Comparison of ENCODE assay signal across 23 mouse cellular contexts in the genomic region with DNA sequence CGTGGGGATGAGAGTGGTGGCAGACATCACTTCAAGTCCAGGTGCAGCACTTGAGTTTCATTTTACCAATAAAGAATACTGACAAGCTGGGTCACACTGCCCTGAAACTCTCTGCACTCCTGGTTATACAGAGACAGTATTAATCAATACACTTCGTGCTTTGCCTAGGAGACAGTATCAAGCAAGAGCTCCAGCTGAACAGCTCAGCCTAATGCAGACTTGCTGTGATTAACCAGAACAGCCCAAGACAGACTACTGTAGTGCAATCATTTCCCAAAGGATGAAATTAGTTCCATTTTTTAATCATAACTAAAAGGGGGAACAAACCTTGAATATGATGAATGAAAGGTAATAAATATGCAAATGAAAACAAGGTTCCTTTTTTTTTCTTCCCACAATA.
DNase-seq lines count a peak whose midpoint lies in the region; ATAC-seq and TF ChIP-seq lines count a peak whose summit lies in the region.
"Had no signal": no experiment of that assay in that cellular context is flagged by ENCODE, and none has a peak within 500 bp of the region (broad histone marks: within the 10 kb centered on the region; RNA-seq: fewer than 3 reads in every experiment).

No protein-coding gene starts in this region.

- ATAC-seq in hindbrain, embryonic 13.5 days (ENCODE audit: low FRiP score) = 0 out of 2 replicates have a peak, but pooled peaks have one; percentile 66
- ATAC-seq in hindbrain, embryonic 16.5 days = no peak; the same call in 1 of the 2 replicates
- peak; percentile 65; the same call in 1 of the 2 replicates for ATAC-seq in hindbrain, embryonic 15.5 days (ENCODE audit: low FRiP score, low read depth)
- ATAC-seq in hindbrain, embryonic 14.5 days (ENCODE audit: low FRiP score) = no peak
- ATAC-seq in neural tube, embryonic 14.5 days (ENCODE audit: low read depth) = peak; percentile 34; the same call in 1 of the 2 replicates
- ATAC-seq in neural tube, embryonic 15.5 days (ENCODE audit: low FRiP score) = no peak
- ATAC-seq: activated CD4-positive, CD25-positive, alpha-beta regulatory T cell, adult 4 months; CD4-positive, CD25-positive, alpha-beta regulatory T cell, adult 4 months; Patski had no signal

- H3K9me3 ChIP-seq in hindbrain, embryonic 13.5 days = no peaks in the 10 kb centered on the region
- H3K9me3 ChIP-seq in hindbrain, embryonic 16.5 days (ENCODE audit: control insufficient read depth, low read length) = no peaks in the 10 kb centered on the region
- no peaks in the 10 kb centered on the region for H3K9me3 ChIP-seq in hindbrain, embryonic 15.5 days
- H3K9me3 ChIP-seq in hindbrain, embryonic 14.5 days (ENCODE audit: control insufficient read depth, low read length) = no peaks in the 10 kb centered on the region
- H3K9me3 ChIP-seq in neural tube, embryonic 14.5 days (ENCODE audit: control insufficient read depth, low read length) = no peaks in the 10 kb centered on the region
- no peaks in the 10 kb centered on the region for H3K9me3 ChIP-seq in neural tube, embryonic 15.5 days (replicated peaks)
- no peaks in the 10 kb centered on the region for H3K9me3 ChIP-seq in forebrain, embryonic 10.5 days
- H3K9me3 ChIP-seq: G1E had no signal

- no peaks in the 10 kb centered on the region for H3K4me1 ChIP-seq in hindbrain, embryonic 13.5 days (replicated peaks)
- H3K4me1 ChIP-seq in hindbrain, embryonic 16.5 days (ENCODE audit: control insufficient read depth, insufficient read depth, low read depth, low read length) = no peaks in the 10 kb centered on the region
- H3K4me1 ChIP-seq in hindbrain, embryonic 15.5 days (replicated peaks) = no peaks in the 10 kb centered on the region
- H3K4me1 ChIP-seq in hindbrain, embryonic 14.5 days (replicated peaks; ENCODE audit: control insufficient read depth, insufficient read depth, low read length) = no peaks in the 10 kb centered on the region
- no peaks in the 10 kb centered on the region for H3K4me1 ChIP-seq in neural tube, embryonic 14.5 days (ENCODE audit: control insufficient read depth, insufficient read depth, low read length)
- no peaks in the 10 kb centered on the region for H3K4me1 ChIP-seq in neural tube, embryonic 15.5 days
- no peaks in the 10 kb centered on the region for H3K4me1 ChIP-seq in forebrain, embryonic 10.5 days

- peaks cover 65% of the 10 kb centered on the region for H3K27me3 ChIP-seq in hindbrain, embryonic 13.5 days
- peaks cover 5% of the 10 kb centered on the region for H3K27me3 ChIP-seq in hindbrain, embryonic 16.5 days (replicated peaks; ENCODE audit: control insufficient read depth, insufficient read depth, low read length)
- peaks cover 36% of the 10 kb centered on the region for H3K27me3 ChIP-seq in hindbrain, embryonic 15.5 days
- peaks cover 54% of the 10 kb centered on the region for H3K27me3 ChIP-seq in hindbrain, embryonic 14.5 days (ENCODE audit: control insufficient read depth, insufficient read depth, low read length)
- H3K27me3 ChIP-seq in neural tube, embryonic 14.5 days (ENCODE audit: control insufficient read depth, insufficient read depth, low read length) = peaks cover 4% of the 10 kb centered on the region; the same call in 1 of the 2 replicates
- H3K27me3 ChIP-seq in neural tube, embryonic 15.5 days (replicated peaks) = peaks cover 40% of the 10 kb centered on the region
- H3K27me3 ChIP-seq in forebrain, embryonic 10.5 days (ENCODE audit: poor library complexity, severe bottlenecking) = peaks cover 89% of the 10 kb centered on the region
- H3K27me3 ChIP-seq: CH12.LX had no signal

- TF ChIP-seq CTCF in brain, embryonic 14.5 days (IDR thresholded peaks at IDR 0.05; ENCODE audit: borderline replicate concordance, extremely low read depth, insufficient read depth, insufficient read length) = no peak

- WGBS in hindbrain, embryonic 13.5 days = 44% methylated on average over 2 of the region's 2 CpGs
- 37% methylated on average over 2 of the region's 2 CpGs for WGBS in hindbrain, embryonic 16.5 days
- WGBS in hindbrain, embryonic 15.5 days = 50% methylated on average over 2 of the region's 2 CpGs
- 48% methylated on average over 2 of the region's 2 CpGs for WGBS in hindbrain, embryonic 14.5 days
- WGBS in neural tube, embryonic 14.5 days = 43% methylated on average over 2 of the region's 2 CpGs
- 46% methylated on average over 2 of the region's 2 CpGs for WGBS in neural tube, embryonic 15.5 days
- 73% methylated on average over 2 of the region's 2 CpGs for WGBS in forebrain, embryonic 10.5 days

- no peak for TF ChIP-seq POLR2A in brain, embryonic 14.5 days (IDR thresholded peaks at IDR 0.05; ENCODE audit: borderline replicate concordance, extremely low read depth, insufficient read depth, insufficient read length, poor library complexity, severe bottlenecking)

- H3K4me2 ChIP-seq in hindbrain, embryonic 13.5 days = no peak overlapping the region
- H3K4me2 ChIP-seq in hindbrain, embryonic 16.5 days (ENCODE audit: low read length) = no peak overlapping the region
- no peak overlapping the region for H3K4me2 ChIP-seq in hindbrain, embryonic 15.5 days
- no peak overlapping the region for H3K4me2 ChIP-seq in hindbrain, embryonic 14.5 days (replicated peaks)
- no peak overlapping the region for H3K4me2 ChIP-seq in neural tube, embryonic 14.5 days (ENCODE audit: low read depth, low read length)
- H3K4me2 ChIP-seq in neural tube, embryonic 15.5 days = no peak overlapping the region

- no peak overlapping the region for H3K27ac ChIP-seq in hindbrain, embryonic 13.5 days
- H3K27ac ChIP-seq in hindbrain, embryonic 16.5 days (ENCODE audit: low read depth, low read length) = no peak overlapping the region
- no peak overlapping the region for H3K27ac ChIP-seq in hindbrain, embryonic 15.5 days (replicated peaks)
- no peak overlapping the region for H3K27ac ChIP-seq in hindbrain, embryonic 14.5 days
- H3K27ac ChIP-seq in neural tube, embryonic 14.5 days (ENCODE audit: low read depth, low read length) = no peak overlapping the region
- H3K27ac ChIP-seq in neural tube, embryonic 15.5 days (replicated peaks) = no peak overlapping the region
- H3K27ac ChIP-seq in forebrain, embryonic 10.5 days = no peak overlapping the region

- H3K36me3 ChIP-seq in hindbrain, embryonic 13.5 days = no peaks in the 10 kb centered on the region
- no peaks in the 10 kb centered on the region for H3K36me3 ChIP-seq in hindbrain, embryonic 16.5 days (ENCODE audit: control insufficient read depth, insufficient read depth, low read length)
- H3K36me3 ChIP-seq in hindbrain, embryonic 15.5 days = no peaks in the 10 kb centered on the region
- H3K36me3 ChIP-seq in hindbrain, embryonic 14.5 days (replicated peaks; ENCODE audit: control insufficient read depth, insufficient read depth) = no peaks in the 10 kb centered on the region
- no peaks in the 10 kb centered on the region for H3K36me3 ChIP-seq in neural tube, embryonic 14.5 days (ENCODE audit: control insufficient read depth, insufficient read depth, low read length)
- no peaks in the 10 kb centered on the region for H3K36me3 ChIP-seq in neural tube, embryonic 15.5 days
- no peaks in the 10 kb centered on the region for H3K36me3 ChIP-seq in forebrain, embryonic 10.5 days (replicated peaks)
- H3K36me3 ChIP-seq: G1E had no signal

- DNase-seq in hindbrain, embryonic 14.5 days (ENCODE audit: low spot score) = no peak
- peak; percentile 3 for DNase-seq in brain, embryonic 14.5 days (ENCODE audit: low read depth)
- DNase-seq in forebrain, embryonic 10.5 days (ENCODE audit: extremely low spot score, low spot score) = no peak
- DNase-seq: adrenal gland, adult 2 months; adrenal gland, adult 8-10 months; adrenal gland, postnatal 10 days; adrenal gland, postnatal 14 days; adrenal gland, postnatal 25 days; adrenal gland, postnatal 36 days; B cell, adult 2 months; cerebellum, adult 11 months; cerebellum, adult 11-12 months; cerebellum, adult 18-20 months had no signal

- no peak overlapping the region for H3K4me3 ChIP-seq in hindbrain, embryonic 13.5 days
- no peak overlapping the region for H3K4me3 ChIP-seq in hindbrain, embryonic 16.5 days (ENCODE audit: low read length)
- H3K4me3 ChIP-seq in hindbrain, embryonic 15.5 days = no peak overlapping the region
- no peak overlapping the region for H3K4me3 ChIP-seq in hindbrain, embryonic 14.5 days (replicated peaks; ENCODE audit: low read length)
- no peak overlapping the region for H3K4me3 ChIP-seq in neural tube, embryonic 14.5 days (ENCODE audit: low read depth, low read length)
- H3K4me3 ChIP-seq in neural tube, embryonic 15.5 days (replicated peaks) = no peak overlapping the region
- no peak overlapping the region for H3K4me3 ChIP-seq in forebrain, embryonic 10.5 days

- no peak overlapping the region for H3K9ac ChIP-seq in hindbrain, embryonic 13.5 days
- H3K9ac ChIP-seq in hindbrain, embryonic 16.5 days (ENCODE audit: low read depth, low read length) = no peak overlapping the region
- H3K9ac ChIP-seq in hindbrain, embryonic 15.5 days = no peak overlapping the region
- no peak overlapping the region for H3K9ac ChIP-seq in hindbrain, embryonic 14.5 days
- no peak overlapping the region for H3K9ac ChIP-seq in neural tube, embryonic 14.5 days (replicated peaks; ENCODE audit: low read depth, low read length)
- H3K9ac ChIP-seq in neural tube, embryonic 15.5 days (replicated peaks) = no peak overlapping the region

Comparison
In these comparisons a context has a peak if more than half of its experiments do, and no peak if none do; other contexts are left out.
1. ATAC-seq: peak in hindbrain, embryonic 13.5 days (single experiment), hindbrain, embryonic 15.5 days (single experiment) and neural tube, embryonic 14.5 days (single experiment); none in hindbrain, embryonic 16.5 days (single experiment), hindbrain, embryonic 14.5 days (single experiment) and neural tube, embryonic 15.5 days (single experiment).